ENCODE assay signal across 26 mouse cellular contexts in the genomic region with DNA sequence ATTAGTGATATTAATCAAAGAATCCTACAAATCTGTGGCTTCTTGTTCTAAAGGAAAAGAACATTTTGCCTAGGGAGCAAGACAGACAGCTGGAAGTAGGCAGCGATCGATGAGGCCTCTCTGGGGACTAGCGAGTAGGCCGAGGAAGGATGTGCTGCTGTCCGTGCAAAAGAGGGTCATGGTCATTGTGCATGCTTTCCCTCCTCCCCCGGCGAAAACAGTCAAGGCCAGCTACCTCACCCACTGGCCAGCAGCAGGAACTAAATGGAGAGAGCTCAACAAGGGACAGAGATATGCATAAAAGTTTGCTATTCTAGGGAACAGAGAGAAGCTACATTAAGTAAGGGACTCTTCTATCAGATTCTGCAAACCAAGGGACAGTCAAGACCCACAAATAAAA. TPM values are rescaled to one million over a fixed set of nuclear protein-coding genes. Genes with fewer than 3 reads are reported as not detected.
"Had no signal": no experiment of that assay in that cellular context is flagged by ENCODE, and none has a peak within 500 bp of the region (broad histone marks: within the 10 kb centered on the region; RNA-seq: fewer than 3 reads in every experiment).

No protein-coding gene starts in this region.

- DNase-seq: gastrocnemius, postnatal 14 days; gastrocnemius, postnatal 36 days; heart, adult 11 months; heart, adult 2 months; heart, postnatal 14 days; heart, postnatal 36 days; kidney, adult 18-20 months; kidney, adult 8-10 months; kidney, postnatal 10 days; kidney, postnatal 25 days; kidney, postnatal 4 days; liver; liver, embryonic 13.5 days had no signal

- H3K27me3 ChIP-seq: heart, embryonic 13.5 days; heart, embryonic 15.5 days; hindbrain, embryonic 13.5 days; hindbrain, embryonic 15.5 days; limb, embryonic 12.5 days; liver, embryonic 13.5 days had no signal

- H3K9ac ChIP-seq: heart, embryonic 13.5 days; heart, embryonic 15.5 days; hindbrain, embryonic 13.5 days; hindbrain, embryonic 15.5 days; limb, embryonic 12.5 days; liver, embryonic 13.5 days had no signal

- H3K4me1 ChIP-seq: heart, embryonic 13.5 days; heart, embryonic 15.5 days; hindbrain, embryonic 13.5 days; hindbrain, embryonic 15.5 days; liver, embryonic 13.5 days had no signal

- ATAC-seq: hindbrain, postnatal 0 days; intestine, postnatal 0 days had no signal

- H3K9me3 ChIP-seq: heart, embryonic 13.5 days; heart, embryonic 15.5 days; hindbrain, embryonic 13.5 days; hindbrain, embryonic 15.5 days; limb, embryonic 10.5 days; limb, embryonic 12.5 days; liver, embryonic 13.5 days had no signal

- H3K36me3 ChIP-seq: heart, embryonic 13.5 days; heart, embryonic 15.5 days; hindbrain, embryonic 13.5 days; hindbrain, embryonic 15.5 days; limb, embryonic 10.5 days; limb, embryonic 12.5 days; liver, embryonic 13.5 days had no signal

- H3K27ac ChIP-seq: heart, adult 2 months; heart, embryonic 13.5 days; heart, embryonic 15.5 days; hindbrain, embryonic 13.5 days; hindbrain, embryonic 15.5 days; hindbrain, postnatal 0 days; layer of hippocampus, adult 2 months; left cerebral cortex, adult 2 months; limb, embryonic 10.5 days; limb, embryonic 12.5 days; liver, embryonic 13.5 days had no signal

- H3K4me3 ChIP-seq: heart, adult 2 months; heart, embryonic 13.5 days; heart, embryonic 15.5 days; hindbrain, embryonic 13.5 days; hindbrain, embryonic 15.5 days; layer of hippocampus, adult 2 months; left cerebral cortex, adult 2 months; limb, embryonic 10.5 days; limb, embryonic 12.5 days; liver, embryonic 13.5 days had no signal

- H3K4me2 ChIP-seq: heart, embryonic 11.5 days; heart, embryonic 13.5 days; heart, embryonic 15.5 days; hindbrain, embryonic 13.5 days; hindbrain, embryonic 15.5 days; limb, embryonic 12.5 days; liver, embryonic 11.5 days; liver, embryonic 13.5 days had no signal

RNA-seq across cellular contexts. Expression of a gene that starts 39.1 kb away (rescaled TPM):
- total RNA-seq: heart, adult 2 months; heart, postnatal 36 days; hematopoietic stem cell, adult 5-6 weeks had no signal
